ENCODE assay signal across 14 mouse cellular contexts in genomic region chr2:141264582-141264981, GRCm38 (mm10).
"Had no signal": no experiment of that assay in that cellular context is flagged by ENCODE, and none has a peak within 500 bp of the region (broad histone marks: within the 10 kb centered on the region; RNA-seq: fewer than 3 reads in every experiment).

No protein-coding gene starts in this region.

- H3K36me3 ChIP-seq: limb, embryonic 12.5 days; liver, embryonic 13.5 days; lung, embryonic 15.5 days; neural tube, embryonic 13.5 days had no signal

- H3K27me3 ChIP-seq: limb, embryonic 12.5 days; liver, embryonic 13.5 days; lung, embryonic 15.5 days; neural tube, embryonic 13.5 days had no signal

- H3K4me2 ChIP-seq: limb, embryonic 12.5 days; liver, embryonic 13.5 days; lung, embryonic 15.5 days; neural tube, embryonic 13.5 days had no signal

- H3K4me1 ChIP-seq: liver, embryonic 13.5 days; lung, embryonic 15.5 days; neural tube, embryonic 13.5 days had no signal

- H3K9me3 ChIP-seq: limb, embryonic 12.5 days; liver, embryonic 13.5 days; lung, embryonic 15.5 days; neural tube, embryonic 13.5 days had no signal

- H3K9ac ChIP-seq: limb, embryonic 12.5 days; liver, embryonic 13.5 days; liver, postnatal 0 days; lung, embryonic 15.5 days; neural tube, embryonic 13.5 days had no signal

- ATAC-seq: liver, postnatal 0 days had no signal

- DNase-seq: kidney, adult 8-10 months; kidney, postnatal 25 days; liver; liver, embryonic 13.5 days; liver, postnatal 0 days; lung, postnatal 14 days; midbrain, embryonic 14.5 days; right cerebral cortex, adult 18-20 months; spleen, adult 18-20 months; thymus, adult 18-20 months; thymus, postnatal 14 days had no signal

- H3K4me3 ChIP-seq: limb, embryonic 12.5 days; liver, embryonic 13.5 days; lung, embryonic 15.5 days; neural tube, embryonic 13.5 days had no signal

- H3K27ac ChIP-seq: limb, embryonic 12.5 days; liver, embryonic 13.5 days; lung, embryonic 15.5 days; neural tube, embryonic 13.5 days had no signal
